ENCODE assay signal across 20 mouse cellular contexts in genomic region chr2:164899034-164899433, GRCm38 (mm10). TPM values are rescaled to one million over a fixed set of nuclear protein-coding genes. Genes with fewer than 3 reads are reported as not detected.
A peak's percentile ranks its signal among the peaks of the same experiment; 100 is the strongest.
DNase-seq lines count a peak whose midpoint lies in the region; ATAC-seq and TF ChIP-seq lines count a peak whose summit lies in the region.
"Had no signal": no experiment of that assay in that cellular context is flagged by ENCODE, and none has a peak within 500 bp of the region (broad histone marks: within the 10 kb centered on the region; RNA-seq: fewer than 3 reads in every experiment).

No protein-coding gene starts in this region.

- peaks cover 69% of the 10 kb centered on the region for H3K36me3 ChIP-seq in thymus, adult 2 months (ENCODE audit: control insufficient read depth, insufficient read depth, low read length)
- H3K36me3 ChIP-seq in myocyte (ENCODE audit: control insufficient read depth, insufficient read depth) = peaks cover 30% of the 10 kb centered on the region
- H3K36me3 ChIP-seq in intestine, embryonic 16.5 days (ENCODE audit: control insufficient read depth, insufficient read depth, low read length) = peaks cover 44% of the 10 kb centered on the region

- H3K4me3 ChIP-seq in gastrocnemius, adult 2 months = no peak overlapping the region
- no peak overlapping the region for H3K4me3 ChIP-seq in thymus, adult 2 months (ENCODE audit: control insufficient read depth, insufficient read depth, low read length)
- H3K4me3 ChIP-seq in myocyte = no peak overlapping the region
- no peak overlapping the region for H3K4me3 ChIP-seq in intestine, embryonic 16.5 days (ENCODE audit: low read length)

- TF ChIP-seq POLR2A in thymus, adult 2 months (IDR thresholded peaks at IDR 0.05; ENCODE audit: control insufficient read depth, extremely low read depth, insufficient read depth, low read length, poor library complexity) = no peak
- no peak for TF ChIP-seq POLR2A in myocyte (IDR thresholded peaks at IDR 0.05; ENCODE audit: insufficient read length, low read depth)

- H3K27ac ChIP-seq in gastrocnemius, adult 2 months = no peak overlapping the region
- H3K27ac ChIP-seq in thymus, adult 2 months (ENCODE audit: control insufficient read depth, insufficient read depth, low read length) = no peak overlapping the region
- no peak overlapping the region for H3K27ac ChIP-seq in intestine, embryonic 16.5 days (ENCODE audit: low read length)

- WGBS in thymus, adult 2 months = 75% methylated on average over 15 of the region's 15 CpGs
- WGBS in intestine, embryonic 16.5 days = 90% methylated on average over 15 of the region's 15 CpGs

- ATAC-seq in intestine, embryonic 16.5 days = no peak
- ATAC-seq: Patski had no signal

- DNase-seq in cerebellum, adult 11-12 months = peak; percentile 32
- DNase-seq in cerebellum, postnatal 25 days = no peak
- peak; percentile 17 for DNase-seq in gastrocnemius, adult 2 months
- DNase-seq in gastrocnemius, postnatal 36 days = no peak
- peak; percentile 42 for DNase-seq in thymus, postnatal 4 days
- DNase-seq in thymus, adult 2 months = no peak
- DNase-seq: adrenal gland, adult 2 months; adrenal gland, adult 8-10 months; adrenal gland, postnatal 10 days; adrenal gland, postnatal 14 days; adrenal gland, postnatal 25 days; adrenal gland, postnatal 36 days; B cell, adult 2 months; cerebellum, adult 11 months; cerebellum, adult 18-20 months had no signal

- H3K9ac ChIP-seq in intestine, embryonic 16.5 days (ENCODE audit: low read depth, low read length) = no peak overlapping the region

- H3K9me3 ChIP-seq in intestine, embryonic 16.5 days (ENCODE audit: control insufficient read depth, low read length) = no peaks in the 10 kb centered on the region
- H3K9me3 ChIP-seq: G1E had no signal

- intact Hi-C loops in gastrocnemius, adult 2 months (cut with DNase I) = no loop called here
- intact Hi-C loops in gastrocnemius, postnatal 36 days (cut with DNase I) = no loop called here

- no peak overlapping the region for H3K4me2 ChIP-seq in myocyte (ENCODE audit: low read depth)
- no peak overlapping the region for H3K4me2 ChIP-seq in intestine, embryonic 16.5 days (ENCODE audit: low read depth, low read length)

- no peak overlapping the region for H3ac ChIP-seq in myocyte (ENCODE audit: control insufficient read depth, insufficient read length)

- no peaks in the 10 kb centered on the region for H3K27me3 ChIP-seq in thymus, adult 2 months (ENCODE audit: control insufficient read depth, insufficient read depth, low read length)
- H3K27me3 ChIP-seq in myocyte (ENCODE audit: control insufficient read depth, insufficient read depth, insufficient read length) = no peaks in the 10 kb centered on the region
- H3K27me3 ChIP-seq in intestine, embryonic 16.5 days (replicated peaks; ENCODE audit: control insufficient read depth, insufficient read depth, low read length) = no peaks in the 10 kb centered on the region
- H3K27me3 ChIP-seq: CH12.LX, Patski had no signal

- no peak for TF ChIP-seq CTCF in gastrocnemius, adult 2 months (IDR thresholded peaks at IDR 0.05)
- no peak for TF ChIP-seq CTCF in thymus, adult 2 months (IDR thresholded peaks at IDR 0.05; ENCODE audit: borderline replicate concordance, control insufficient read depth, extremely low read depth, insufficient read depth, low read length, poor library complexity)

- no peaks in the 10 kb centered on the region for H3K79me2 ChIP-seq in myocyte (ENCODE audit: control insufficient read depth, insufficient read depth)

- H3K4me1 ChIP-seq in thymus, adult 2 months (replicated peaks; ENCODE audit: control insufficient read depth, insufficient read depth, low read length) = peaks cover 28% of the 10 kb centered on the region
- H3K4me1 ChIP-seq in intestine, embryonic 16.5 days (ENCODE audit: control insufficient read depth, insufficient read depth, low read length) = no peaks in the 10 kb centered on the region

TF ChIP-seq in myocyte, 11 proteins besides CTCF, POLR2A, EP300 and RAD21:
- no peak for TF ChIP-seq POLR2AphosphoS2 (IDR thresholded peaks at IDR 0.05; ENCODE audit: insufficient read length, low read depth)
- TF ChIP-seq MYOG (IDR thresholded peaks at IDR 0.05; ENCODE audit: control insufficient read depth in 1 of 3, insufficient read depth in 1 of 3, insufficient read length in 2 of 3, low read depth in 2 of 3) = peak in 2 of 3 experiments; percentile 48 to 70
- TF ChIP-seq MYOD1 (IDR thresholded peaks at IDR 0.05; ENCODE audit: control insufficient read depth in 1 of 3, insufficient read length in 2 of 3, low read depth in 2 of 3) = peak in 2 of 3 experiments; percentile 49 to 56
- no peak for TF ChIP-seq TCF12 (IDR thresholded peaks at IDR 0.05; ENCODE audit: insufficient read depth, poor library complexity, severe bottlenecking)
- TF ChIP-seq SRF (IDR thresholded peaks at IDR 0.05; ENCODE audit: control insufficient read depth, insufficient read length, low read depth) = no peak
- TF ChIP-seq REST (IDR thresholded peaks at IDR 0.05; ENCODE audit: insufficient read depth, insufficient read length) = no peak
- TF ChIP-seq TCF3 (IDR thresholded peaks at IDR 0.05; ENCODE audit: insufficient read length, low read depth) = no peak
- no peak for TF ChIP-seq USF1 (IDR thresholded peaks at IDR 0.05; ENCODE audit: low read depth)
- TF ChIP-seq CEBPB (IDR thresholded peaks at IDR 0.05; ENCODE audit: insufficient read depth, poor library complexity, severe bottlenecking) = no peak
- TF ChIP-seq E2F4 (IDR thresholded peaks at IDR 0.05; ENCODE audit: insufficient read depth) = no peak
- no peak for TF ChIP-seq MAX (IDR thresholded peaks at IDR 0.05; ENCODE audit: low read depth)

RNA-seq across cellular contexts. Expression of gene Zfp335, which starts 12.5 kb away (rescaled TPM):
- 10 to 100 TPM in 1 of 2 experiments, 1 to 10 TPM in 1; 9.7 to 10.5 TPM for total RNA-seq in gastrocnemius, adult 2 months (2021)
- 1 to 10 TPM; 8.8 to 9.3 TPM for total RNA-seq in gastrocnemius, postnatal 36 days (2021)
- 92.6 and 99.0 TPM in 2 replicates for polyA plus RNA-seq in thymus, adult 2 months (2012; rRNA removed)
- 11.1 TPM for polyA plus RNA-seq in myocyte (2012; fragmentation: generic; extraction: Trizol)
- polyA plus RNA-seq in intestine, embryonic 16.5 days (2015; fragmentation: Nextera tagmentation; extraction: Ambion mirVana) = 9.6 and 10.5 TPM in 2 replicates

RNA-seq across cellular contexts. Expression of gene Pcif1, which starts 19.9 kb away (rescaled TPM):
- 10 to 100 TPM; 25.6 TPM for total RNA-seq in gastrocnemius, adult 2 months (2021)
- total RNA-seq in gastrocnemius, postnatal 36 days (2021) = 10 to 100 TPM; 23.8 to 26.9 TPM
- 79.7 and 87.9 TPM in 2 replicates for polyA plus RNA-seq in thymus, adult 2 months (2012; rRNA removed)
- 43.2 TPM for polyA plus RNA-seq in myocyte (2012; fragmentation: generic; extraction: Trizol)
- polyA plus RNA-seq in intestine, embryonic 16.5 days (2015; fragmentation: Nextera tagmentation; extraction: Ambion mirVana) = 57.9 and 64.0 TPM in 2 replicates

RNA-seq across cellular contexts. Expression of gene Pltp, which starts 41.5 kb away (rescaled TPM):
- 10 to 100 TPM; 11.4 to 20.1 TPM for total RNA-seq in gastrocnemius, adult 2 months (2021)
- 10 to 100 TPM; 15.3 to 15.7 TPM for total RNA-seq in gastrocnemius, postnatal 36 days (2021)
- polyA plus RNA-seq in thymus, adult 2 months (2012; rRNA removed) = 227 and 263 TPM in 2 replicates
- 117 TPM for polyA plus RNA-seq in myocyte (2012; fragmentation: generic; extraction: Trizol)
- polyA plus RNA-seq in intestine, embryonic 16.5 days (2015; fragmentation: Nextera tagmentation; extraction: Ambion mirVana) = 31.4 and 31.5 TPM in 2 replicates
- total RNA-seq: G1E had no signal
- polyA plus RNA-seq: G1E had no signal

RNA-seq across cellular contexts. Expression of gene Mmp9, which starts 41.5 kb away (rescaled TPM):
- total RNA-seq in gastrocnemius, adult 2 months (2021) = 1 to 10 TPM in 1 of 2 experiments, under 1 TPM in 1; 0.46 to 1.1 TPM
- total RNA-seq in gastrocnemius, postnatal 36 days (2021) = under 1 TPM; 0.38 to 0.62 TPM
- 29.1 and 31.7 TPM in 2 replicates for polyA plus RNA-seq in thymus, adult 2 months (2012; rRNA removed)
- polyA plus RNA-seq in myocyte (2012; fragmentation: generic; extraction: Trizol) = 1.7 TPM
- polyA plus RNA-seq in intestine, embryonic 16.5 days (2015; fragmentation: Nextera tagmentation; extraction: Ambion mirVana) = 7.6 and 9.3 TPM in 2 replicates
- total RNA-seq: CH12.LX had no signal

Comparison
In these comparisons a context has a peak if more than half of its experiments do, and no peak if none do; other contexts are left out.
1. DNase-seq: peak in cerebellum, adult 11-12 months (single experiment), gastrocnemius, adult 2 months (single experiment) and thymus, postnatal 4 days (single experiment); none in cerebellum, postnatal 25 days (0 of 2), gastrocnemius, postnatal 36 days (0 of 2) and thymus, adult 2 months (single experiment).